Mouse (Mus musculus) lung, postnatal 0 days (tissue): Measurements from ENCODE around the gene Slc16a3.

Source experiments
- CTCF ChIP-seq: IDR thresholded peaks from 2 replicates; pipeline ENCODE4 v1.5.1; 2016; ENCODE audit warnings: antibody characterized with exemption, mild to moderate bottlenecking
- EP300 ChIP-seq: IDR thresholded peaks from 2 replicates; pipeline ENCODE4 v1.6.1; 2016; ENCODE audit warnings: antibody characterized with exemption, mild to moderate bottlenecking, control low read depth

DNA sequence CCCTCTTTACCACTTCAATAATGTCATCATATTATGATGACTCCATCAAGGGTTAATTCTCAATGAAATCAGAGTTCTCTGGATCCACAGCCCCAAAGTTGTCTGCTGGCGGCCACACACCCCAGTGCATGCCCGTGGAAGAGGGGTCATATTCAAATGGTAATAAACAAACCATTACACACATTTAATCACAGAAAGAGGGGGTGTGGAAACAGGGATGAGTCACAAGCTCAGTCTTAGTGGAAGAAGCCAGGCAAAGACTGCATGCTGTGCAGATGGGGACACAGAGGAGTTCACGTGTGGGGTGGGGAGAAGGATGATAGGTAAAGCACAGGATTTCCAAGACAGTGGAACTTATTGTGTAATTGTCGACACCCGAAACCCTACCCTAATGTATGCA, 56.0 kb downstream of the Slc16a3 start:
- TF ChIP-seq CTCF (no peak), EP300 (no peak)
